Mouse (Mus musculus) naive thymus-derived CD4-positive, alpha-beta T cell, adult 2 months (primary cell): ENCODE measurements around the gene Fam221b.

Experiments
- DNase-seq: peaks from one replicate; pipeline ENCODE4 v3.0.0-alpha.2; 2011; ENCODE audit warnings: low read depth

Fam221b gene

DNA sequence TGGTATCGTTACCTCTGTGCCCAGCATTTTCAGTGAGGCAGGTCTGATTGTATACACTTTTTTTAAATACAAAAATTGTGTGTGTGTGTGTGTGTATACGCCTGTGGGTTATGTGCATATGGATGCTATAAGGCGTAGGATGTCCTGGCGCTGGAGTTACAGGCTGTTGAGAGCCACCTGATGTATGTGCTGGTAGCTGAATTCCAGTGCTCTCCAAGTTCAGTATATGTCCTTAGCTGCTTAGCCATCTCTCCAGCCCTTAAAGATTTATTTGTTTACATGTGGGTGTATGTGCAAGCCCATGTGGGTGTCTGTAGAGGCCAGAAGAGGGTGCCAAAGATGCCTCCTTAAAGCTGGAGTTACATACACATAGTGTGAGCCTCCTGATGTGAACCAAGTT lies 11.8 kb downstream of the Fam221b start:
- no peak for DNase-seq

DNA sequence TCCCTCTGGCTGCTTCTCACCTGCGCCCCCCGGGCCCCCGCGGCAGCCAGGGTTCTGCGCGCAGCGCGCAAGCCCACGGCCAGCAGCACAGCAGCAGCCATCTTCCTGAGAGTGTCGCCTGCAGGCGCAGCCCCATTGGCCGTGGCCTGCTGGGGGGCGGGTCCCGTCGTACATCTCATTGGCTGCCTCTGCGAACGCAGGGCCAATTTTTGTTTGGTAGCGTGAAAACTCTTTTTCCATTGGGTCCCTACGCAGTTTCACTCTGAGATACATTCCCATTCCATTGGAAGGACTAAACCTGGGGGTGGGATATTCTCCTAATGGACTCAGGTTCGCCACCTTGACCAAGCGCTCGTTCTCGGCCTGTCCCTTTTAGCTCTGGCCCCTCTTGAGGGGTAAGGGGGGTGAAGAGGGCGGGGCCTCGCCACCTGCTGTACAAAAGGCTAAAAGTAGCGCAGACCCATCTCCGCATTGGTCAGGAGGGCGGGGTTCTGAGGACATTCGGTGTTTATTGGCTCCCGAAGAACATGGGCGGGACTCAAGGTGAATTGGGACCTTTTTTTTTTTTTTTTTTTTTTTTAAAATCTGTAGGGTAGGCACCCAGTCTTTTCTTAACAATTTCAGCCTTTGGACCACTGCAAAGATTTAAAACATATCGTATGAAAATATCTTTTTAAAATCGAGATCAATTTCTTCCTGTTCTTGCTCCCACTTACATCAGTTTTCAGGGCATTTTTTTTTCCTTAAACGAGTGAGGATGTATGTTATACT lies 12.4 kb downstream of the Fam221b start, which contains the start of gene Hint2:
Gene Hint2 (minus strand): TSS at position 128 of the 771 bp plus-strand sequence.
- peak; percentile 97 for DNase-seq

DNA sequence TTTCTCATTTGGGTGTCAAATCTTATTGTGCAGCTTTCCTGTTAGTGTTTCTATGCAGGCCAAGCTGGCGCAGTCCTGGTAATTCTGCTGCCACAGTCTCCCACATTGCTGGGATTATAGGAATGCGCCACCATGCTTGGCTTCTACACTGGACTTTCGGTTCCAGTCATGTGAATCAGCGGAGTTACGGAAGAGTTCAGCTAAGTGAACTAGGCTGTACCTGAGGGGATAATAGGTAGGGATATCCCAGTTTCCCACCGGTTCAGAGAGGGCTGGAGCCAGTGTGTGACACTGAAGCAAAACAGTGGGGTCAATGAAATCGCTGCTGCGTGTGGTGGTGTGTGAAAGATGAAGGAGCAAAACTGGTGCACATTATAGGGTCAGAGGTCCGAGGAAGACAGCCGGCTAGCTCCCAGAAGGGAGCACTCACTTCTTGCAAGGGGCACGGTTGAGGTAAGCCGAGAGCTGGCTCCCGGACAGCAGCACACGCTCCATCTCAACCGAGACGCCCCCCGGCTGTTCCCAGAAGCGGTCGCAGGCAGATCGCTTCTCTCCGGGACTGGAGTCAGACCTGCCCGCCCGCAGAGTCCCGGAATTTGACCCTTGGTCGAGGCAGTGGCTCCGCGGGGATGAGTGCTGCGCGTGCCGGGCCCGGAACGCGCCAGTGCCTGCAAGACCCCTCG lies 13.1 kb downstream of the Fam221b start:
- no peak for DNase-seq

DNA sequence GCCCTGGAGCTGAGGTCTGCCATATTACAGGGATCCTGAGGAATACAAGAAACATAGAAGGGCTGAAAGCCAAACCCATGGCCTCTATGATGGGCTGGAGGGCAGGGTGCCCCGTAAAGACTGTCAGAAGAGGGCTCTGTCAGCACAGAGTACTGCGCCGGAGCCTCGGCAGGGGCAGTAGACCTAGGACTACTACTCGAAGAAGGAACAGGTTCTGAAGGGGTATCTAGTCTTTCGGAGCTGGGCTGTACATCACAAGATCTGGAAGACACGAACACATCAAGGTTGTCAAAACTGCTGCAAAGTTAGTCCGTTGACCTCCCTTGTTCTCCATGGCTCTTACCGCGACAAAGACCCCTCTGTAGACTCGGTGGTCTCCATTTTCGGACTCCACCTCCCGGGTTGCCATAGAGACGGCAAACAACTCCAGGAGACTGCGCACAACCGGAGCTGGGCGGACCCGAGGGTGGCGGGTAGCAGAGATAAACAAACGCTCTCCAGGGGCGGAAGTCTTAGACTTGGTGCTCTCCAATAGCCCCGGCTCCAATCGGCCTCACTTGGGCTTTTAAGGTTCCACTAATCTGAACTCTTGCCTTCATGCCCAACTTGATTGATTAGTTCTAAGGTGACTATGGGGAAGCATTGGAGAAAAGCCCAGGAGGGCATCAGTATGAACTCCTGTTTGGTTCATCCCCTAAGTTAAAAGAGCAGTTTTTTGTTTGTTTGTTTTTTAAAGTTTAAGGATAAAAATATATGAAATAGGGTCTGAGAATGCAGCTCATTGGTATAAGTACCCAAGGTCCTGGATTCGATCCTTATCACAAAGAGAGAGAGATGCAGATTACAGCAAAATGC lies 15.6 kb downstream of the Fam221b start, which contains the start of gene Spag8:
Gene Spag8 (minus strand): TSS at position 434 of the 855 bp plus-strand sequence.
- DNase-seq, result no peak

DNA sequence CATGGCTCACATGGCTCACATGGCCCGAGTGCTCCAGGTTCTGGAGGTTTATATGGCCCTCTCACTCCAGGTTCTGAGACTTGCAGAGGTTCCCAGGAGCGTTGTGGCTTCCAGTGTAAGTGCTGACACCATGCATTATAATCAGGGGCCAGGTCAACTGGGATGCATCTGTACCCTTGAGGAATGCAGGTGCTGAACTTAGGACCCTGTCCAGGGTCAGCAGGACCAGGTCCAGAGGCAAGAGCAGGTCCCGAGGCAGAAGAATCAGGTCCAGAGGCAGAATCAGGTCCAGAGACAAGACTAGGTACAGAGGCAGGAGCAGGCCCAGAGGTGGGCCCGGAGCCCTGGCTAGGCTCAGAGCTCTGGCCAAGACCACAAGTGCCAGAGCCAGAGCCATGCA lies 16.2 kb downstream of the Fam221b start:
- DNase-seq, result no peak

DNA sequence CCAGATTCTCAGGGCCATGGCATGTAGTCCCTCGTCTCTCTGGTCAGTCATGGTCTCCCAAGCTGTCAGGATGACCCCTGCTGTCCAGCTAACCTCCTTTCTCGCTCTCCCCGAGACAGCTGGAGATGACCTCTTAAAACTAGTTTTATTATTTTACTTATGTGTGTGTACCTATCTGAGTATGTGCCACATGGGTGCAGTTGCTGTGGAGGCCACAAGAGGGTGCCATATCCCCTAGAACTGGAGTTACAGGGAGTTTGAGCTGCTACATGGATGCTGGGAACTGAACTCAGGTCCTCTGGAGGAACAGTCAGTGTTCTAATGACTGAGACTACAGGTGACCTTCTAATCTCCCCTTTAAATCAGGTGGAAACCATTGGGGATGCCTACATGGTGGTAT lies 19.2 kb downstream of the Fam221b start:
- no peak for DNase-seq

DNA sequence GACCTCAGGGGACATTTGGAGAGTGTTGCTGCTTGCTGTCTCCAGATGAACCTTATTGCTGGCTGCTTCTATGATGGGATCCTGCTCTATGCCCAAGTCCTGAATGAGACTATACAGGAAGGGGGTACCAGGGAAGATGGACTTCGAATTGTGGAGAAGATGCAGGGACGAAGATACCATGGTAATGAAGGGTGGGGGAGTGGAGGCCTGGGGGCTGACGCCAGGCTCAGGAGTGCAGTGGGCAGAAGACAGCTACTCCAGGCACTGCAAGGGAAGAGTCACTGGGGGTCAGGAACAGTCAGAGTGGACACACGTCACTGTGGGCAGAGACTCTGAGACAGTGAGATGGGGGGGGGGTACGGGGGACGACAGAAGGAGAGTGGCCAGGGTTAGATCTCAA lies 28.5 kb downstream of the Fam221b start:
- DNase-seq, result no peak

DNA sequence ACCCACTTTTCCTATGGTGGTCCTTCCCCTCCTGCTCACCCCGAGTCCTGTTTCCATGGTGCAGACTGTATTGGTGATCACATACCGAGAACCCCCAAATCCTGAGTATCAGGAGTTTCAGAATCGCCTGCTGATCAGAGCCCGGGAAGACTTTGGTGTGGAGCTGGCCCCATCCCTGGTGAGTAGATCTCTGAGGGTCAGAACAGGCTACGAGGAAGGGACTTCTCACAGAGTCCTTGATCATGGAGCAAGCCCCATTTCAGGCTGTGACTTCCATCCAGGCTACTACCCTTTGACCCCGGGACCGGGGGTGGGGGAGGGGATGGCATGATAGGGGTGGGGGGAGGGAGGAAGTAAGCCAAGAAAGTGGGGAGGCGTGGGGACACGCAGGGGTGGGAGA lies 28.9 kb downstream of the Fam221b start:
- no peak for DNase-seq

DNA sequence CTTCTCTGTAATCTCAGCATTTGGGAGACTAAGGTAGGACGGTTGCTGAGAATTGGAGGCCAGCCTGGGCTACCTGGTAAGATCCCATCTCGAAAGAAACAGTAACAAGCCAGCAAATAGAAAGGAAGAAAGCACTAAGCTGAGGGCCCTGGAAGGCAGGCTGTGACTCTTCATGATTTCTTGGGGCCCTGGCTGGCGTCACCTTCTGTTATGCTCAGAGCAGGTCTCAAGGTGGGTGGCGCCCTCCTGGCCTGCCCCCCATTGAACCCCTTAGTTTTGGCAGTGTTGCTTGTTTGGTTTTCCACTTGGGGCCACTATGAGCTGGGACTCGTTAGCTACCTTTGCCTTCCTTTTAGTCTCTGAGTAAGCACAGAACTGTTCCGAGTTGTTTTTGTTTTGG lies 32.2 kb downstream of the Fam221b start:
- no peak for DNase-seq

DNA sequence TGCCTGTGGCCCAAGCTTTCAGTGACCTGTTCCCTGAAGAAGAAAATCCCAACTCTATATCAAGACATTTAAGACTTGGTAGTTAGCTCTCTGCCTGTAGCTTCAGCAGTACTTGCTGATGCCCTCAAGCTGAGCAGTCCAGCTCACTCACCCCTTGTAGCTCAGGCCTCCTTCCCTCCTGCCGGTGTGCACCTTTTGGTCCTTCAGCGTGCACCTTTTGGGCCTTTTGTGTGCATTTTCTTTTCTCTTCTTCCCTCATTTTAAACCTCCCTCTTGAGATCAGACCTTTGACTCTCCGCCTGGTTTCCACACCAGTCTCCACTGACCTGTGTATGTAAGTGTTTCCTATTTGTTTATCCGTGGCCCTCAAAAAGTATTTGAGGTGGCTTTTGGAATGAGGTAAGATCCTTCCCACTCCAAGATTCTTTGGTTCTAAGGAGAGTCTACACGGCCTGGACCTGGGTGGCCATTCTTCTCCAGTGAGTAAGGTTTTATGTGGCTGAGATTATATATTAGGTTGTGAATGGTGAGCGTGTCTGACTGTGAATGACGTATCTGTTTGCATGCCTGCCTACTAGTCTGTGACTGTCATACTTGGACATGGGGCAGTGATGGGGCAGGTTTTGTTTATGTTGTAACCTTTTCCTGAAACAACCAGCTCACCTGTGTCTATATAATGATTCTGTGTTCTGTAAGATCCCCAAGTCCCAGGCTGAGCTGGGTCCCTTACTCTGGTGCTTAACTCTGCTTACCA lies 34.1 kb downstream of the Fam221b start:
- DNase-seq, result no peak

DNA sequence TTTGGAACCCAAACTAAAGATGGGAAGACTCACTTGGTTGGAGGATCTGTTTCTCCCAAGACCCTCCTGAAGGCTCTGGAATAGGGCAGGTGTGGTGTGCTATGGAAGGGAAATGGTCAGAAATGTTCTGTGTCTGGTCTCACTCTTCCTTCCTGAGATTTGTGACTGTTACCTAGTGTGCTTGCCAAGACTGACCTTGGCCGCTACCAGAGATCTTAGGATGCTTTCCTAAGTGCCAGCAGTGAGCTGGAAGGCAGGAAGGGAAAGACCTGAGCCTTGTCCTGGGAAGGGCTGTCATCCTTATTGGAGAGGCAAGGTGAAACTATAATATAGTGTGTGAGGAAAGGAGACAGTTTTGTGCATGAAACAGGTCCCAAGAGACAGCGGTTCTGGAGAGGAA lies 35.2 kb downstream of the Fam221b start:
- no peak for DNase-seq

DNA sequence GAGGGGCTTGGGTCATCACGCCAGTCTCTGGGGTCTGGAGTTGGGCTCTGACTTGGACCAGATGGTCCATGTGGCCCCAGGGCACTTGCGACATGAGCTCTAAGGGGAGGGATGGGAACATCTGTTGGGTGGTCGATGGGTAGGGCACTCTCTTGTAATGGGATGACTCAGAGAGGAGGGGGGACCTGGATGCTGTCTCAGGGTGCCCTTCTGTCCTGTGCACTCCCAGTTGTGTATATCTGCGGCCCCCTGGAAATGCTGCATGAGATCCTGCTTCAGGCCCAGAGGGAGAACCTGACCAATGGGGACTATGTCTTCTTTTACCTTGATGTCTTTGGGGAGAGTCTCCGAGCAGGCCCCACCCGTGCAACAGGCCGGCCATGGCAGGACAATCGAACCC lies 35.6 kb downstream of the Fam221b start:
- DNase-seq, result no peak

DNA sequence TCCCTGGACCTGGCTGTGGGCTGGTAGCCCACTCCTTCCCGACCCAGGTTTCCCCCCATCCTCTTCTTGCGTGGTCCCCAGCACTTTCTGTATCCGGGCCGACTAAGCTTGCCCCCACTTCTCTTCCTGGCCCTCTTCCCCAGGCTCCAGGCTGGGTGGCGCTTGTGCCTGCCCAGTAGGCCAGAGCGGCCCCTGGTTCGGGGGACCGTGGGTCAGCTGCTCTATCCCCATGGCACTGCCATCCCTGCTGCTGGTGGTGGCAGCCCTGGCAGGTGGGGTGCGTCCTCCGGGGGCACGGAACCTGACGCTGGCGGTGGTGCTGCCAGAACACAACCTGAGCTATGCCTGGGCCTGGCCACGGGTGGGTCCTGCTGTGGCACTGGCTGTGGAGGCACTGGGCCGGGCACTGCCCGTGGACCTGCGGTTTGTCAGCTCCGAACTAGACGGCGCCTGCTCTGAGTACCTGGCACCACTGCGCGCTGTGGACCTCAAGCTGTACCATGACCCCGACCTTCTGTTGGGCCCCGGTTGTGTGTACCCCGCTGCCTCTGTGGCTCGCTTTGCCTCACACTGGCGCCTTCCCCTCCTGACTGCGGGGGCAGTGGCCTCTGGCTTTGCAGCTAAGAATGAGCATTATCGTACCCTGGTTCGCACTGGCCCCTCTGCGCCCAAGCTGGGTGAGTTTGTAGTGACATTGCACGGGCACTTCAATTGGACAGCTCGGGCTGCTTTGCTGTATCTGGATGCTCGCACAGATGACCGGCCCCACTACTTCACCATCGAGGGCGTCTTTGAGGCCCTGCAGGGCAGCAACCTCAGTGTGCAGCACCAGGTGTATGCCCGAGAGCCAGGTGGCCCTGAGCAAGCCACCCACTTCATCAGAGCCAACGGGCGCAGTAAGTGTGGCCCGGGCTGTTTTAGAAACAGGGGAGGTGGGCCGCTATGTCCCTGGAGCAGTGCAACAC lies 36.7 kb downstream of the Fam221b start:
- DNase-seq, result no peak

DNA sequence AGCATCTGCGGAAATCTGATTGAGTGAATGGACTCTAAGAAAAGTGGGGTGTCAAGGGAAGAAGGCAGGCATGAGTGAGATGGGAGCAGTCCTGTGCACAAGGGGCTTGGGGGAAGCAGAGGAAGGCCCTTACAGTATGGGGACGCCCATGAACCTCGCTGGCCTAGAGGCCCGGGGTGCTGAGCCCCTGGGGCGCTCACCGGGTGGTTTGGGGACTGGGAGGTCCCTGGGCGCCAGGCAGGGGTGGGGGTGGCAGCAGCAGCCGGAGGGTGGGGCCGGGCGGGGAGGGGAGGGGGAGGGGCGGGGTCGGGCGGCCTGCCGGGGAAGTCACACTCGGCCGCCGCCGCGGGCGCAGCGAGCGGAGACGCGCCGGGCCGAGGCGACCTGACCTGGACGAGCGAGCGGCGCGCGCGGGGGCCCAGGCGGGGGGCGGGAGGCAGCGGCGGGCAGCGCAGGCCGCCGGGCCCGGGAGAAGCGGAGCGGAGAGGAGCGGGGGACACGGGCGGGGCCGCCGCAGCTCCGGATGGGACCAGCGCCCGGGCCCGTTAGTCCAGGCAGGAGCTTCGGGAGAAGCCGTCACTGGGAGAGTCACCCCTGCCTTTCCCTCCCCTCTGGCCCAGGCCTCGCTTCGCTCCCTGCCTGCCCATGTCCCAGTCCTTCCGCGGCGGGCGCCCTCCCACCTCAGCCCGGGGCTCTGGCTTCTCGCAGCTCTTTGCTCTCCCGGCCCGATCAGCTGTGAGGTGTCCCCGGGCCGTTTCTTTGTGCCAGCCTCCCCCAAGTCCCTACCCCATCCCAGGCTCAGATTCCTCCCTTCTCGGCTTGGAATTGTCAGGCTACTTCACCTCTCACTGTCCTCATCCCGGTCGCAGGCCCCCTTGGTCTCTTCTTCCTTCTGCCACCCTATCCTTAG lies 37.6 kb downstream of the Fam221b start, which contains the start of gene Npr2:
Gene Npr2 (plus strand): TSS at position 890 of the 910 bp plus-strand sequence.
- DNase-seq, result peak; percentile 25

DNA sequence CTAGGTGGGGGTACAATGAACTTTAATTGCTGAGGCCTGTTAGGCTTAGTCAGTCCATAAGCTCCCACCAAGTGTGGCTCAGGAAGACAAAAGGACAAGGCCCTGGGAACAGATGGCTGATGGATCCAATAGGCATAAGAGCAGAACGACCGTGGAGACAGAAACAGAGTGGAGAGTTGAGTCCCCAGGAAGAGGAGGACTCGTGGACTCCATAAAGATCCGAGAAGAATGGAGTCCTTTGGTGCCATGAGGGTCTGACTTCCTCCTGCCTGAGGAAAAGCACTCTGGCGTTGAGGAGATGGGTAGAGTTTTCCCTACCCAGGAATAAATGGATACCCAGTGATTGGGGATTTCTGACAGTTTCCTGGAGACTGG lies 38.3 kb downstream of the Fam221b start:
- no peak for DNase-seq

DNA sequence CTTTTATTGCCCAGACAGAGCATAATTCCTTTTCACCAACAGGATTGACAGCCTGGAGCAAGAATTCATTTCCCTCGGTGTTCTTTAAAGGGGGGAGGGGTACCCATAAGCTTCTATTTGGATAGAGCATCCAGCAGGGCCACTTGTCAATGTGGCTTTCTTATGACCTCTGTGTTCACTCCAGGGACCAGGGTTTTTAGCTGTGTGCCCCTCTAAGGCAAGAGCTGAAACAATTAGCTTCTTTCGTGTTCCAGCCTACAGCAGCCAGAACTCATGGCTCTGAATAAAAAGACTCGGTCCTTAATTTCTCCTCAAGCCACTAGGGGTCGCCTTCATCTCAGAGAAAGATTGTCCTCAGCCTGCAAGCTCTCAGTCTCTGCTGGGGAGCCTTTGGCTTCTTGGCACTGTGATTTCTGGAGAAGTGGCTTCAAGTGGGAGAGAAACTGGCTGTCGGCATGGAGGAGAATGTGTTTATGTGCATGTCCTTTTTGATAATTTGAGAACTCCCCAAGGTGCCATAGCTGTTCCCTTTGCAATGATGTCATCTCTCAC lies 38.8 kb downstream of the Fam221b start:
- DNase-seq, result peak; percentile 82

DNA sequence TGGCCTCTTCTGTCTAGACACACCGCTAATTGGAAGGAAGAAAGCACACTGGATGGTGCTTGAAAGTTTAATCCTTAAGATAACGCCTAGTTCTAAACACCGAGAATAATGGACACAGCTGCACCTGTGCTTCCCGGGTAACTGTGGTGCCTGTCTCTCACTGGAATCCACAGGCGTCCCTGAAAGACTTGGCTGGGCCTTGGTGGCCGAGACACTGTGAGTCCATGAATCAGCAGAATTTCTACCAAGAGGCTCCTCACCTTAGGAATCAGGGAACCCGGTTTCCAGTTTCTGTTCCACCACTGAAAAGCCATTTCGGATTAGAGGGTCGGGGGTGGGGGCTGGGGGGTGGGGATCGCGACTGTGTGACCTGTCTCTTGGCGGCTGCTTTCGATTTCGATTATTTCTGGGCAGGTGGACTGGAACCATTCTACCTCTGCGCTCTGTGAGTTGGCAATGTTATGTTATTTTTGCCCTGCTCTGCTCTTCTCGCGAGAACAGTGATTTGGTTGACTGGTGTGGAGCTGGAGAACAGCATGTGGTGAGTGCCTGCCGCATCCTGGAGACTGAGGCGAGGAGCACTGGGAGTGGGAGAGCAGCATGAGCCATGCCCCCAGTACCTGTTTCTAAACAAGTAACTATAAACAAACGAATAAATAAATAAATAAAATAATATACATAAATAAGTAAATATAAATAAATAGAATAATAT lies 39.7 kb downstream of the Fam221b start:
- DNase-seq, result no peak

DNA sequence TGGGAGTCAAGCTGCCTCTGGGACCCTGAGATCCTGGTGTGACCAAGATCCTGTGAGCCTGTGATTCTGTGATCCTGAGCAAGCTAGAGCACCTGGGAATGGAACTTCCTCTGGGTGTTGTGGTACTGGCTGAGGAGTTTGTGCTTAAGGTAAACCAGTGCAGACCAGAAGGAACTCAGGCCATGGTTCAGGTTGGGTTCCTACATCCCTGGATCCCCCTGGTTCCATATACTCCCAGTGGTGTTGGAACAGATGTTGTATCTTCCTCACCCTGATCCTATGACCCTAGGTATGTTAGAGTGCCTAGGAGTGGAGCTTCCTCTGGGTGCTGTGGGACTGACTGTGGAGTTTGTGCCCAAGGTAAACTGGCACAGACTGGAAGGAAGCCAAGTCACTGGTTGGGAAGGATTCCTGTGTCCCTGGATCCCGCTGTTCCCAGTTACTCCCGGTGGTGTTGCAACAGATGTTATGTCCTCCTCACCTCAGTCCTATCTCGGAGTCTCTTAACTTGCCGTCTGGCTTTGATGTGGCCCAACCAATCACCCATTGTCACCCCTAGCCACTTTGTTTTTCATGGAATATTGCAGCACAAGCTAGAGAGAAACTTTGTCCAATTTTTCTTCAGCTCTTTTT lies 48.7 kb downstream of the Fam221b start:
- DNase-seq, result no peak
